16 mouse cellular contexts compared by ENCODE assay signal in the genomic region with DNA sequence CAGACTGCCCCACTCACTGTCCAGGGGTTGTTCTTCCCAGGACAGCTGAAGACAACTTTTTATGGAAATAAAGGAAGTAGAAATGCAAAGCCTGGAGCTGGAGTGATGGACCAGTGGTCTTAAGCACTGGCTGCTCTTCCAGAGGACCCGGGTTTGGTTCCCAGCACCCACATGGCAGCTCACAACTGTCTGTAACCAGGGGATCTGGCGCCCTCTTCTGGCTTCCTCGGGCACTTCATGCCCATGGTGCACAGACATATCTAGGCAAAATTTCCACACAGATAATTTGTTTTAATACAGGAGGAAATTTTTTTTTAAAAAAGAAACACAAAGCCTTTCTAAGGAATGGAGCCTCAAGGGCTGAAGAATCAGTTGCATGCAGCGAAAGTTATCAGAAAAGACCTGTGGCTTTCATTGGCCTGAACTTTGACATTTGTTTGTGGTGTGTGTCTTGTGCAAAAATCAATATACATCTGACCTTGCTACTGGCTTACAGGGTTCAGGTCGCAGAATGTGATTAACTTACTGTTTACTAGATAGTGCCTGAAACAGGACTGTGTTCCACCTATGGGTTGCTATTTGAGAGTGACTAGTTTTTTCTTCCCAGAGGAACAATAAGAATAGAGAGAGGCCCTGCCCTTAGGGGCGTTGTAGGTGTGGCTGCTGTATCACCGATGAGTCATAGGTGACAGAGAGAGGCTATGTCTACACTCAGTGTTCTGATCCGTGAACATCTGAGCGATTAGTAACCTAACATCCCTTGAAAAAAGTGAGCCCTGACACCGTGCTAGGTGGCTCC.
DNase-seq lines count a peak whose midpoint lies in the region; ATAC-seq and TF ChIP-seq lines count a peak whose summit lies in the region.
"Had no signal": no experiment of that assay in that cellular context is flagged by ENCODE, and none has a peak within 500 bp of the region (broad histone marks: within the 10 kb centered on the region; RNA-seq: fewer than 3 reads in every experiment).

No protein-coding gene starts in this region.

- H3K27me3 ChIP-seq in liver, adult 2 months (ENCODE audit: control insufficient read depth, insufficient read depth, low read length): no peaks in the 10 kb centered on the region
- H3K27me3 ChIP-seq in MEL (ENCODE audit: control insufficient read depth in 1 of 2, insufficient read depth in 2 of 2, low read length in 2 of 2): no peaks in the 10 kb centered on the region
- H3K27me3 ChIP-seq in stomach, embryonic 14.5 days (ENCODE audit: control insufficient read depth, insufficient read depth, low read length): no peaks in the 10 kb centered on the region
- H3K27me3 ChIP-seq: midbrain, embryonic 13.5 days had no signal

- 42% methylated on average over 10 of the region's 10 CpGs for WGBS in liver, adult 2 months
- 54% methylated on average over 10 of the region's 10 CpGs for WGBS in large intestine, adult 2 months
- 75% methylated on average over 10 of the region's 10 CpGs for WGBS in stomach, embryonic 14.5 days

- peak; percentile 92 for DNase-seq in liver, adult 2 months (ENCODE audit: extremely low read depth, low read depth, low spot score)
- DNase-seq in liver: no peak
- DNase-seq in MEL (ENCODE audit: low read depth, low spot score): peak; percentile 48
- peak; percentile 35 for DNase-seq in large intestine, adult 2 months (ENCODE audit: low read depth, low spot score)
- DNase-seq in gastrocnemius, postnatal 10 days: no peak
- no peak for DNase-seq in cerebellum, postnatal 14 days
- DNase-seq in cerebellum, adult 9-11 months: no peak
- DNase-seq: cerebellum, postnatal 25 days; heart, adult 18-20 months; heart, postnatal 36 days; kidney, adult 11 months; layer of hippocampus, adult 9-11 months; thymus, postnatal 4 days had no signal

- peak; percentile 50 for TF ChIP-seq CTCF in liver, adult 2 months (IDR thresholded peaks at IDR 0.05; ENCODE audit: low read depth, low read length)
- TF ChIP-seq CTCF in MEL (IDR thresholded peaks at IDR 0.05 in 2 of 3, conservative IDR thresholded peaks at IDR 0.05 in 1 of 3; ENCODE audit: control insufficient read depth in 1 of 3, insufficient read depth in 1 of 3, low read depth in 2 of 3, low read length in 3 of 3, poor library complexity in 1 of 3, severe bottlenecking in 1 of 3): peak; percentile 46 to 66 (median 46); a peak in 5 of 6 replicates

- peak; percentile 68; the same call in 1 of the 2 replicates for ATAC-seq in stomach, embryonic 14.5 days (ENCODE audit: insufficient number of reproducible peaks, insufficient read depth, low FRiP score, low read depth)
- ATAC-seq: midbrain, embryonic 13.5 days had no signal

- no peaks in the 10 kb centered on the region for H3K36me3 ChIP-seq in liver, adult 2 months (ENCODE audit: control insufficient read depth, insufficient read depth, low read length)
- no peaks in the 10 kb centered on the region for H3K36me3 ChIP-seq in MEL (ENCODE audit: control insufficient read depth in 1 of 2, insufficient read depth in 2 of 2, low read length in 2 of 2)
- no peaks in the 10 kb centered on the region for H3K36me3 ChIP-seq in stomach, embryonic 14.5 days (ENCODE audit: control insufficient read depth, insufficient read depth, low read length)
- H3K36me3 ChIP-seq: limb, embryonic 10.5 days; midbrain, embryonic 13.5 days had no signal

- no peaks in the 10 kb centered on the region for H3K79me2 ChIP-seq in liver, adult 2 months (ENCODE audit: control insufficient read depth, insufficient read depth, low read length)
- H3K79me2 ChIP-seq in MEL (ENCODE audit: control insufficient read depth, insufficient read depth, low read length, poor library complexity): no peaks in the 10 kb centered on the region

- no peak overlapping the region for H3K4me3 ChIP-seq in liver, adult 2 months (ENCODE audit: insufficient read depth, low read depth, low read length)
- no peak overlapping the region for H3K4me3 ChIP-seq in MEL (ENCODE audit: control insufficient read depth in 1 of 2, insufficient read depth in 1 of 2, low read depth in 2 of 2, low read length in 2 of 2)
- H3K4me3 ChIP-seq in stomach, embryonic 14.5 days (ENCODE audit: low read depth, low read length): no peak overlapping the region
- H3K4me3 ChIP-seq: limb, embryonic 10.5 days; midbrain, embryonic 13.5 days had no signal

- peak; percentile 44 for TF ChIP-seq RAD21 in MEL (IDR thresholded peaks at IDR 0.05; ENCODE audit: low read depth, low read length)

- H3K4me2 ChIP-seq in stomach, embryonic 14.5 days (replicated peaks; ENCODE audit: low read depth, low read length): no peak overlapping the region
- H3K4me2 ChIP-seq: midbrain, embryonic 13.5 days had no signal

- peaks cover 5% of the 10 kb centered on the region; the same call in 1 of the 2 replicates for H3K4me1 ChIP-seq in liver, adult 2 months (ENCODE audit: control insufficient read depth, insufficient read depth, low read length)
- no peaks in the 10 kb centered on the region for H3K4me1 ChIP-seq in MEL (ENCODE audit: control insufficient read depth in 1 of 2, insufficient read depth in 2 of 2, low read length in 2 of 2)
- H3K4me1 ChIP-seq in stomach, embryonic 14.5 days (ENCODE audit: control insufficient read depth, insufficient read depth, low read length): no peaks in the 10 kb centered on the region
- H3K4me1 ChIP-seq: limb, embryonic 10.5 days; midbrain, embryonic 13.5 days had no signal

- no peak for TF ChIP-seq POLR2A in liver, adult 2 months (IDR thresholded peaks at IDR 0.05; ENCODE audit: extremely low read depth, insufficient read depth, low read length)
- no peak for TF ChIP-seq POLR2A in MEL (IDR thresholded peaks at IDR 0.05; ENCODE audit: control insufficient read depth in 1 of 2, insufficient read depth in 1 of 2, low read depth in 1 of 2, low read length in 2 of 2, poor library complexity in 1 of 2)

- H3K9ac ChIP-seq in liver, adult 2 months (ENCODE audit: low read depth, low read length): no peak overlapping the region
- H3K9ac ChIP-seq in MEL (ENCODE audit: control insufficient read depth, low read depth, low read length, poor library complexity, severe bottlenecking): no peak overlapping the region
- H3K9ac ChIP-seq in stomach, embryonic 14.5 days (replicated peaks; ENCODE audit: low read depth, low read length): no peak overlapping the region
- H3K9ac ChIP-seq: midbrain, embryonic 13.5 days had no signal

- H3K27ac ChIP-seq in liver, adult 2 months (replicated peaks; ENCODE audit: insufficient read depth, low read depth, low read length): no peak overlapping the region
- no peak overlapping the region for H3K27ac ChIP-seq in MEL (ENCODE audit: control insufficient read depth, low read depth, low read length)
- no peak overlapping the region for H3K27ac ChIP-seq in stomach, embryonic 14.5 days (ENCODE audit: low read length)
- H3K27ac ChIP-seq: limb, embryonic 10.5 days; midbrain, embryonic 13.5 days had no signal

- H3K9me3 ChIP-seq in MEL (replicated peaks; ENCODE audit: insufficient read depth, low read length): no peaks in the 10 kb centered on the region
- H3K9me3 ChIP-seq in stomach, embryonic 14.5 days (ENCODE audit: control insufficient read depth, low read depth, low read length): no peaks in the 10 kb centered on the region

- TF ChIP-seq EP300 in MEL (IDR thresholded peaks at IDR 0.05; ENCODE audit: low read depth in 1 of 2, low read length in 2 of 2): no peak

TF ChIP-seq in MEL, 35 proteins besides CTCF, POLR2A, EP300 and RAD21:
- TF ChIP-seq SMC3 (IDR thresholded peaks at IDR 0.05; ENCODE audit: low read depth, low read length) (peak; percentile 48), ETS1 (IDR thresholded peaks at IDR 0.05; ENCODE audit: low read depth, low read length) (no peak), JUND (IDR thresholded peaks at IDR 0.05; ENCODE audit: low read depth, low read length) (peak; percentile 49; the same call in 1 of the 2 replicates)

Comparison
In these comparisons a context has a peak if more than half of its experiments do, and no peak if none do; other contexts are left out.
1. DNase-seq: peak in liver, adult 2 months (single experiment), MEL (single experiment) and large intestine, adult 2 months (single experiment); none in liver (single experiment), gastrocnemius, postnatal 10 days (single experiment), cerebellum, postnatal 14 days (0 of 2) and cerebellum, adult 9-11 months (single experiment).